26 mouse cellular contexts compared by ENCODE assay signal in genomic region chr2:84358690-84359343, GRCm38 (mm10).
DNase-seq lines count a peak whose midpoint lies in the region; ATAC-seq and TF ChIP-seq lines count a peak whose summit lies in the region.
"Had no signal": no experiment of that assay in that cellular context is flagged by ENCODE, and none has a peak within 500 bp of the region (broad histone marks: within the 10 kb centered on the region; RNA-seq: fewer than 3 reads in every experiment).

No protein-coding gene starts in this region.

- H3K27ac ChIP-seq in liver, adult 2 months (replicated peaks; ENCODE audit: insufficient read depth, low read depth, low read length), result no peak overlapping the region
- no peak overlapping the region for H3K27ac ChIP-seq in liver, embryonic 12.5 days
- no peak overlapping the region for H3K27ac ChIP-seq in forebrain, embryonic 14.5 days (ENCODE audit: low read depth, low read length)
- H3K27ac ChIP-seq: hindbrain, embryonic 10.5 days; hindbrain, embryonic 15.5 days; midbrain, embryonic 12.5 days; neural tube, embryonic 13.5 days had no signal

- WGBS in liver, adult 2 months, result 24% methylated on average over 3 of the region's 3 CpGs
- WGBS in liver, embryonic 12.5 days (ENCODE audit: insufficient replicate concordance), result 57% methylated on average over 3 of the region's 3 CpGs
- WGBS in large intestine, adult 2 months, result 21% methylated on average over 3 of the region's 3 CpGs
- WGBS in forebrain, embryonic 14.5 days, result 75% methylated on average over 3 of the region's 3 CpGs

- ATAC-seq in liver, embryonic 12.5 days, result no peak
- ATAC-seq in granulocyte monocyte progenitor cell, adult 5-6 weeks (replicated peaks; ENCODE audit: poor library complexity, severe bottlenecking), result peak; percentile 84
- ATAC-seq in forebrain, embryonic 14.5 days, result no peak
- ATAC-seq: inflammation-experienced regulatory T-cells, adult 6 months had no signal

- H3K9me3 ChIP-seq in liver, embryonic 12.5 days (replicated peaks), result no peaks in the 10 kb centered on the region
- no peaks in the 10 kb centered on the region for H3K9me3 ChIP-seq in forebrain, embryonic 14.5 days (replicated peaks; ENCODE audit: control insufficient read depth, low read length)
- H3K9me3 ChIP-seq: hindbrain, embryonic 10.5 days; hindbrain, embryonic 15.5 days; megakaryocyte, embryonic 14.5 days; midbrain, embryonic 12.5 days; neural tube, embryonic 13.5 days had no signal

- TF ChIP-seq CTCF in liver, adult 2 months (IDR thresholded peaks at IDR 0.05; ENCODE audit: low read depth, low read length), result no peak

- H3K79me2 ChIP-seq in liver, adult 2 months (ENCODE audit: control insufficient read depth, insufficient read depth, low read length), result no peaks in the 10 kb centered on the region

- H3K36me3 ChIP-seq in liver, adult 2 months (ENCODE audit: control insufficient read depth, insufficient read depth, low read length), result no peaks in the 10 kb centered on the region; the same call in 1 of the 2 replicates
- H3K36me3 ChIP-seq in liver, embryonic 12.5 days, result no peaks in the 10 kb centered on the region
- no peaks in the 10 kb centered on the region for H3K36me3 ChIP-seq in forebrain, embryonic 14.5 days (ENCODE audit: control insufficient read depth, insufficient read depth, low read length)
- H3K36me3 ChIP-seq: hindbrain, embryonic 10.5 days; hindbrain, embryonic 15.5 days; midbrain, embryonic 12.5 days; neural tube, embryonic 13.5 days had no signal

- no peak for TF ChIP-seq POLR2A in liver, adult 2 months (IDR thresholded peaks at IDR 0.05; ENCODE audit: extremely low read depth, insufficient read depth, low read length)

- H3K27me3 ChIP-seq in liver, adult 2 months (ENCODE audit: control insufficient read depth, insufficient read depth, low read length), result no peaks in the 10 kb centered on the region
- H3K27me3 ChIP-seq in liver, embryonic 12.5 days (replicated peaks), result no peaks in the 10 kb centered on the region
- H3K27me3 ChIP-seq in forebrain, embryonic 14.5 days (replicated peaks; ENCODE audit: control insufficient read depth, insufficient read depth, low read length), result no peaks in the 10 kb centered on the region
- H3K27me3 ChIP-seq: hindbrain, embryonic 15.5 days; megakaryocyte, embryonic 14.5 days; midbrain, embryonic 12.5 days; neural tube, embryonic 13.5 days had no signal

- no peak overlapping the region for H3K4me2 ChIP-seq in liver, embryonic 12.5 days
- H3K4me2 ChIP-seq in forebrain, embryonic 14.5 days (ENCODE audit: low read length), result no peak overlapping the region
- H3K4me2 ChIP-seq: hindbrain, embryonic 15.5 days; midbrain, embryonic 12.5 days; neural tube, embryonic 13.5 days had no signal

- DNase-seq in liver, adult 2 months (ENCODE audit: extremely low read depth, low read depth, low spot score), result peak; percentile 79
- DNase-seq in 416B (ENCODE audit: low read depth), result peak; percentile 42
- peak; percentile 54 for DNase-seq in large intestine, adult 2 months (ENCODE audit: low read depth, low spot score)
- DNase-seq in layer of hippocampus, adult 11-12 months (ENCODE audit: low spot score), result no peak
- no peak for DNase-seq in forebrain, embryonic 14.5 days (ENCODE audit: low spot score)
- no peak for DNase-seq in embryo, embryonic 10 days (ENCODE audit: low spot score)
- DNase-seq: adrenal gland, postnatal 25 days; cerebellum, adult 11-12 months; cerebellum, postnatal 10 days; gastrocnemius, postnatal 10 days; heart, postnatal 14 days; kidney, adult 9 months; kidney, postnatal 25 days; left cerebral cortex, postnatal 4 days; lung, adult 2 months; thymus, postnatal 14 days had no signal

- H3K4me3 ChIP-seq in liver, adult 2 months (ENCODE audit: insufficient read depth, low read depth, low read length), result no peak overlapping the region
- no peak overlapping the region for H3K4me3 ChIP-seq in liver, embryonic 12.5 days
- no peak overlapping the region for H3K4me3 ChIP-seq in forebrain, embryonic 14.5 days (ENCODE audit: low read depth, low read length)
- H3K4me3 ChIP-seq: erythroblast, embryonic 14.5 days; hindbrain, embryonic 10.5 days; hindbrain, embryonic 15.5 days; megakaryocyte, embryonic 14.5 days; midbrain, embryonic 12.5 days; myocyte; neural tube, embryonic 13.5 days had no signal

- H3K4me1 ChIP-seq in liver, adult 2 months (ENCODE audit: control insufficient read depth, insufficient read depth, low read length), result peaks cover 6% of the 10 kb centered on the region; the same call in 1 of the 2 replicates
- no peaks in the 10 kb centered on the region for H3K4me1 ChIP-seq in liver, embryonic 12.5 days
- no peaks in the 10 kb centered on the region for H3K4me1 ChIP-seq in forebrain, embryonic 14.5 days (ENCODE audit: control insufficient read depth, insufficient read depth, low read length)
- H3K4me1 ChIP-seq: hindbrain, embryonic 10.5 days; hindbrain, embryonic 15.5 days; megakaryocyte, embryonic 14.5 days; midbrain, embryonic 12.5 days; neural tube, embryonic 13.5 days had no signal

- H3K9ac ChIP-seq in liver, adult 2 months (ENCODE audit: low read depth, low read length), result no peak overlapping the region
- no peak overlapping the region for H3K9ac ChIP-seq in liver, embryonic 12.5 days
- no peak overlapping the region for H3K9ac ChIP-seq in forebrain, embryonic 14.5 days (ENCODE audit: low read length)
- H3K9ac ChIP-seq: hindbrain, embryonic 15.5 days; midbrain, embryonic 12.5 days; neural tube, embryonic 13.5 days had no signal

Comparison
In these comparisons a context has a peak if more than half of its experiments do, and no peak if none do; other contexts are left out.
1. DNase-seq: peak in liver, adult 2 months (single experiment), 416B (single experiment) and large intestine, adult 2 months (single experiment); none in layer of hippocampus, adult 11-12 months (single experiment), forebrain, embryonic 14.5 days (single experiment) and embryo, embryonic 10 days (single experiment).